Comparison of ENCODE assay signal across 8 mouse cellular contexts in the genomic region with DNA sequence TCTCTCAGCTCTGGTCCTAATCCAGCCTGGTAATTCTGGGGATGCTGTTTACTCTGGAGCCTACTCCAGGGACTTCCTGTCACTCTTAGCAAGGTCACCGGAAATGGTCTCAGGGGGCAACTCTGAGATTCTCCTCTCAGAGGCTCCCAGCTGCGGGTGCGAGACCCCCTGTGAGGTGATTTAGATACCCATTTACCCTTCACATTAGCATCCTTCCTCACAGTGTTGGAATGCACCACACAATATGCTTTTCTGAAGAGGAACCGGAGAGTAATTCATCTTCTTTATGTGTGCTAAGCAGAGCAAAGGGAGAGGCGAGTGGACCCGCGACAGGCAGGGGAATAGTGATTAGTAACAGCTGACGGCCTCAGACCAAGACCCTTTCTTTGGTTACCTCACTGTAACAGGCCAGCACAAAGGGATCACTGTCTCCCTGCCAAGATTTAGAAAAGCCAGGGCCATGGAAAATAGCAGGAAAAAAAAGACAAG. TPM values are rescaled to one million over a fixed set of nuclear protein-coding genes. Genes with fewer than 3 reads are reported as not detected.
DNase-seq lines count a peak whose midpoint lies in the region; ATAC-seq and TF ChIP-seq lines count a peak whose summit lies in the region.

No protein-coding gene starts in this region.

- H3K4me3 ChIP-seq in kidney, embryonic 16.5 days (ENCODE audit: low read length) = no peak overlapping the region
- no peak overlapping the region for H3K4me3 ChIP-seq in midbrain, embryonic 14.5 days (replicated peaks; ENCODE audit: low read depth, low read length)
- no peak overlapping the region for H3K4me3 ChIP-seq in liver, postnatal 0 days (ENCODE audit: low read depth, low read length)

- H3K9ac ChIP-seq in kidney, embryonic 16.5 days (replicated peaks; ENCODE audit: low read length) = no peak overlapping the region
- H3K9ac ChIP-seq in midbrain, embryonic 14.5 days (replicated peaks; ENCODE audit: low read length) = no peak overlapping the region
- H3K9ac ChIP-seq in liver, postnatal 0 days (replicated peaks) = no peak overlapping the region

- H3K4me2 ChIP-seq in kidney, embryonic 16.5 days (replicated peaks; ENCODE audit: low read depth, low read length) = 0 out of 2 replicates have a peak overlapping the region, but pooled peaks have one; percentile 10
- H3K4me2 ChIP-seq in midbrain, embryonic 14.5 days (ENCODE audit: low read length) = 0 out of 2 replicates have a peak overlapping the region, but pooled peaks have one; percentile 2
- no peak overlapping the region for H3K4me2 ChIP-seq in liver, postnatal 0 days (ENCODE audit: low read depth, low read length)

- no peaks in the 10 kb centered on the region for H3K9me3 ChIP-seq in kidney, embryonic 16.5 days (ENCODE audit: low read length)
- H3K9me3 ChIP-seq in midbrain, embryonic 14.5 days (ENCODE audit: control insufficient read depth, low read length) = no peaks in the 10 kb centered on the region
- no peaks in the 10 kb centered on the region for H3K9me3 ChIP-seq in liver, postnatal 0 days (ENCODE audit: low read length)

- no peak for TF ChIP-seq EP300 in liver, postnatal 0 days (IDR thresholded peaks at IDR 0.05; ENCODE audit: low read depth)

- H3K27ac ChIP-seq in kidney, embryonic 16.5 days (ENCODE audit: low read length) = peak overlapping the region; percentile 70
- peak overlapping the region; percentile 64 for H3K27ac ChIP-seq in midbrain, embryonic 14.5 days (replicated peaks; ENCODE audit: low read depth, low read length)
- H3K27ac ChIP-seq in liver, postnatal 0 days (ENCODE audit: low read depth) = no peak overlapping the region

- 10% methylated on average over 8 of the region's 8 CpGs for WGBS in kidney, embryonic 16.5 days
- WGBS in midbrain, embryonic 14.5 days = 7% methylated on average over 8 of the region's 8 CpGs
- WGBS in liver, postnatal 0 days (ENCODE audit: insufficient replicate concordance) = 59% methylated on average over 8 of the region's 8 CpGs

- no peak for TF ChIP-seq CTCF in liver, postnatal 0 days (IDR thresholded peaks at IDR 0.05; ENCODE audit: low read depth)

- H3K4me1 ChIP-seq in kidney, embryonic 16.5 days (ENCODE audit: insufficient read depth, low read length) = peaks cover 23% of the 10 kb centered on the region
- H3K4me1 ChIP-seq in midbrain, embryonic 14.5 days (ENCODE audit: control insufficient read depth, insufficient read depth, low read length) = peaks cover 12% of the 10 kb centered on the region; the same call in 1 of the 2 replicates
- H3K4me1 ChIP-seq in liver, postnatal 0 days (ENCODE audit: insufficient read depth) = no peaks in the 10 kb centered on the region

- DNase-seq in kidney, adult 18-20 months = no peak
- peak; percentile 75 for DNase-seq in embryo, embryonic 11 days
- DNase-seq in frontal cortex, postnatal 10 days (ENCODE audit: low spot score in 2 of 2) = peak; percentile 36 to 65
- DNase-seq in midbrain, embryonic 14.5 days = peak; percentile 63
- no peak for DNase-seq in spleen, adult 18-20 months
- DNase-seq in liver, postnatal 0 days = no peak
- DNase-seq in lung, postnatal 25 days (ENCODE audit: low spot score) = no peak

- no peaks in the 10 kb centered on the region for H3K27me3 ChIP-seq in kidney, embryonic 16.5 days (ENCODE audit: insufficient read depth, low read length)
- H3K27me3 ChIP-seq in midbrain, embryonic 14.5 days (ENCODE audit: control insufficient read depth, insufficient read depth, low read length) = no peaks in the 10 kb centered on the region
- 0 out of 2 replicates have a peak, but pooled peaks cover 2% of the 10 kb centered on the region for H3K27me3 ChIP-seq in liver, postnatal 0 days (ENCODE audit: insufficient read depth, low read length)

- H3K36me3 ChIP-seq in kidney, embryonic 16.5 days (ENCODE audit: insufficient read depth, low read length) = no peaks in the 10 kb centered on the region
- H3K36me3 ChIP-seq in midbrain, embryonic 14.5 days (ENCODE audit: control insufficient read depth, insufficient read depth, low read length) = no peaks in the 10 kb centered on the region
- no peaks in the 10 kb centered on the region for H3K36me3 ChIP-seq in liver, postnatal 0 days (replicated peaks; ENCODE audit: insufficient read depth, low read length)

- peak; percentile 88 for ATAC-seq in kidney, embryonic 16.5 days (ENCODE audit: low FRiP score, low TSS enrichment)
- ATAC-seq in midbrain, embryonic 14.5 days (ENCODE audit: low FRiP score, low TSS enrichment) = peak; percentile 82
- ATAC-seq in liver, postnatal 0 days = no peak

RNA-seq across cellular contexts. Expression of a gene that starts 51.0 kb away (rescaled TPM):
- 14.6 and 18.0 TPM in 2 replicates for polyA plus RNA-seq in kidney, embryonic 16.5 days (2015; fragmentation: Nextera tagmentation; extraction: Ambion mirVana)
- 117 and 138 TPM in 2 replicates for polyA plus RNA-seq in midbrain, embryonic 14.5 days (2014; fragmentation: Nextera tagmentation; extraction: Ambion mirVana)
- 0.13 and 0.15 TPM in 2 replicates for polyA plus RNA-seq in liver, postnatal 0 days (2015; fragmentation: Nextera tagmentation; extraction: Ambion mirVana)

Comparison
In these comparisons a context has a peak if more than half of its experiments do, and no peak if none do; other contexts are left out.
1. DNase-seq: peak in embryo, embryonic 11 days (single experiment), frontal cortex, postnatal 10 days (2 of 2) and midbrain, embryonic 14.5 days (single experiment); none in kidney, adult 18-20 months (single experiment), spleen, adult 18-20 months (0 of 2), liver, postnatal 0 days (single experiment) and lung, postnatal 25 days (single experiment).
2. RNA of a gene that starts 51.0 kb away (polyA plus RNA-seq): 117 to 138 TPM in midbrain, embryonic 14.5 days and 14.6 to 18.0 TPM in kidney, embryonic 16.5 days; 0.13 to 0.15 TPM in liver, postnatal 0 days; every median in the first group is over 10 times any median in the second.